Mouse (Mus musculus): ENCODE measurements around the gene Cited4. TPM values are rescaled to one million over a fixed set of nuclear protein-coding genes. Genes with fewer than 3 reads are reported as not detected.

Gene Cited4
- total RNA-seq (2014; fragmentation: Nextera tagmentation) (4.4 TPM in 2 replicates), total RNA-seq (2017) (2.1 and 2.4 TPM in 2 replicates)

DNA sequence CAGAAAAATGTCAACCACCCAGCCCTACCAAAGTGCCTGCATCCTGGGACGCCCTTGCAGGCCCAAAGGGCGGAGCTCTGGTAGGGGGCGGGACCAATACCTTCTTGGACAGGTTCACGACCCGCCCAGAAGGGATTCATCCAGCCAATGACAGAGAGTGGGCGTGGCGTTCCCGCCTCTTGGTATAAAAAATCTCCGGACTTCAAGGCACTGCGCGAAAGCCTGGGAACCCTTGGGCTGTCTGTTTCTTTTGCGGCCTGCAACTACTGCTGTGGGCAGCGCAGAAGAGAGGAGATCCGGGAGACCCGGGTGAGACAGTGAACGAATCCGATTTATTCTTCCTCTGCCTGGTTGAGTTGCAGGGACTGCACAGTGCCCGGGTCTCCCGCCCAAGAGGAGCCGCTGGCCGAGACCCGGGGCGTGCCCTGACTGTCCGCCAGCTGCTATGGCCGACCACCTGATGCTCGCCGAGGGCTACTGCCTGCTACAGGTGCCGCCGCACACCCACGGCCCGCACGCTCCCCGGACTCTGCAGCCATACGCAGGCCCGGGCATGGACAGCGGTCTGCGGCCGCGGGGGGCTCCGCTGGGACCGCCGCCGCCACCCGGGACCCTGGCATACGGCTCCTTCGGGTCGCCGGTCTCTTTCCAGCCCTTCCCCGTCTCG is at the start of gene Cited4:
TSS of gene Cited4 (plus strand) at position 215 of the 667 bp plus-strand sequence.
- ATAC-seq (replicated peaks; ENCODE audit: poor library complexity, severe bottlenecking) = peak; percentile 83

GRCm38 (mm10) chr4:120627728-120628127 is 38.6 kb upstream of the Cited4 start:
- no peak for ATAC-seq (replicated peaks; ENCODE audit: poor library complexity, severe bottlenecking)

GRCm38 (mm10) chr4:120630218-120630931 is 36.0 kb upstream of the Cited4 start:
- no peak for ATAC-seq (replicated peaks; ENCODE audit: poor library complexity, severe bottlenecking)

DNA sequence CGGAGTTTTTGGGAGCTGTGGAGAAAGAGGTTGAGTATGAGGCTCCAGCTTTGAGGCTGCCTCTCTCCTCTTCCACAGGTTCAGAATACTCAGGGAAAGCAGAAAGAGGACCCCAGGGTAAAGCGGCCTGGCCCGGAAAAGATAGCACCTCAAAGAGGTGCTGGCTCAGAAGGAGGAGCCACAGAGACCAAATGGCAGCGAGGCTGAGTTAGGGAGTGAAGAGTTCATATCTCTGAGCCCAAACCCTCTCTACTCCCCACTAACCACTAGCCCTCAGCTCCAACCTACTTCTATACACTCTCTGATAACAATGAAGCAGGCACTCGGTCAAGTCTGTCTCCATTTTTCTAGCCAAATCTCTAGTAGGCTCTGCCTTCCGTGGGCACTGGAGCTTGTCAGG is 34.5 kb upstream of the Cited4 start:
- no peak for ATAC-seq (replicated peaks; ENCODE audit: poor library complexity, severe bottlenecking)

DNA sequence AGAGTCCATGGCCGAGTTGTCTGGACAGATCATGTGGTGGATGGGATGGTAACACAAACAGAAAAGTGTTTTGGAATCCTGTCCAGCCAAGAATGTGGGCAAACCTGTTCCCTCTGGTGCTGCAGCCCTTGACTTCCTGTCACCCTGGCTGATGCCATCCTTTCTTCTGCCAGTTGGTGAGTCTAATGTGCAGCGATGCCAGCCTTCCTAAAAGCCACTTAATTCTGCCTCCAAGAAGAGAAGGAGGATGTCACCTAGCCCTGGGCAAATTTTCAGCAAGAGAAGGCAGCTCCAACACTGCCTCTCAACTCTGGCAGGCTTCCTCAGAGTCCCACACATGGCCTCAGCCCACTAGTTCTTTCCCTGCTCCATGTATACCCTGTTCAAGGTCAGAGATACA is 31.0 kb upstream of the Cited4 start:
- no peak for ATAC-seq (replicated peaks; ENCODE audit: poor library complexity, severe bottlenecking)

DNA sequence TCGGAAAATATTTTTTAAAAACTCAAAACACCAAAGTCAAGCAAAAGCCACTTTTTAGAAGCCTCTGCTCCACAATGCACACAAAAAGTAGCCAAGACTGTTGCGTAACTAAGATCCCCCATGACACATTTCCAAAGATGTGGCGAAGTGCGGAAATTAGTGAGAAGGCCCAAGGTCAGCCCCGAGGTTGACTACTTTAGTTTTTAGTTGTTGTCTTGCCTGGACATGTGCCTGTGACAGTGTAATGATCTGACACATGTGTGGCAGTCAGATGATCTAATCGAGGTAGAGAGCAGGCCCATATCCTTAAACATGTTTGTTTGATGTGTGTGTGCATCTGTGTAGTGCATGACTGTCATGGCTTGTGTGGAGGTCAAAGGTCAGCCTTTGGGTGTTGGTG is 24.4 kb upstream of the Cited4 start:
- no peak for ATAC-seq (replicated peaks; ENCODE audit: poor library complexity, severe bottlenecking)

DNA sequence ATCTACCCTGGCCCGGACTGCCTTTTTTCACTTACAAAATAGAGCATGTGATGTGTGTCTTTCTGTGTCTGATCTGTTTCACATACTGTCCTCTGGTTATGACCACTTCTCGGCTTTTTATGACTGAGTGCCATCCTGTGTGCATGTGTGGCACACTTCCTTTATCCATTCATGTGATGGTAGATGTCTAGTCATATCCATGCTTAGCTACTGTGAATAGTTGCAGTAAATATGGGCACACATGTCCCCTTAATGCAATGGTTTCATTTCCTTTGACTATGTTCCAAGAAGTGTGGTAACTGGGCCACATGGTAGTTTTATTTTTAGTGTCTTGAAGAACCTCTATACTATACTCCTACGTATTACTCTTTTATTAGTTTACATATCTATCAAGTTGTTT is 22.5 kb upstream of the Cited4 start:
- peak; percentile 96 for ATAC-seq (replicated peaks; ENCODE audit: poor library complexity, severe bottlenecking)

- ATAC-seq (replicated peaks; ENCODE audit: poor library complexity, severe bottlenecking) = peak; percentile 38
These were observed 16.8 kb upstream of the Cited4 start for GRCm38 (mm10) chr4:120649369-120650207.

- no peak for ATAC-seq (replicated peaks; ENCODE audit: poor library complexity, severe bottlenecking)
These were observed 16.2 kb upstream of the Cited4 start for GRCm38 (mm10) chr4:120650208-120650592.

GRCm38 (mm10) chr4:120655898-120656297 is 10.5 kb upstream of the Cited4 start:
- no peak for ATAC-seq (replicated peaks; ENCODE audit: poor library complexity, severe bottlenecking)

- peak; percentile 87 for ATAC-seq (replicated peaks; ENCODE audit: poor library complexity, severe bottlenecking)
These were observed 5.9 kb upstream of the Cited4 start for GRCm38 (mm10) chr4:120660485-120660884.

DNA sequence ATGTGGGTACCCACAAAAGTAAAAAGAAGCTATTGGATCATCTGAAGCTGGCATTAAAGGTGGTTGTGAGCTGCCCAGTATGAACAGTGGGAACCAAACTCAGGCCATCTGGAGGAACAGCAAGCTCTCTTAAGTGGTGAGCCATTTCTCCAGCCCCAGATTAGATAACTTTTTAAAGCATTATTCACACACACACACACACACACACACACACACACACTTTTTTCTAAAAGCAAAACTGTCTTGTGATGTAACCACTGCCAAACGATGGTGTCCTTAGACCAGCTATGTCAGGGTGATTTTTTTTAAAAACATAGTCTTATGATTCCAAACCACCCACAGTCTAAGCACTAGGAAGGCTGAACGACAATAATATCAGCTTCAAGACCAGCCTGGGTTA is 1.8 kb upstream of the Cited4 start:
- ATAC-seq (replicated peaks; ENCODE audit: poor library complexity, severe bottlenecking) = no peak

DNA sequence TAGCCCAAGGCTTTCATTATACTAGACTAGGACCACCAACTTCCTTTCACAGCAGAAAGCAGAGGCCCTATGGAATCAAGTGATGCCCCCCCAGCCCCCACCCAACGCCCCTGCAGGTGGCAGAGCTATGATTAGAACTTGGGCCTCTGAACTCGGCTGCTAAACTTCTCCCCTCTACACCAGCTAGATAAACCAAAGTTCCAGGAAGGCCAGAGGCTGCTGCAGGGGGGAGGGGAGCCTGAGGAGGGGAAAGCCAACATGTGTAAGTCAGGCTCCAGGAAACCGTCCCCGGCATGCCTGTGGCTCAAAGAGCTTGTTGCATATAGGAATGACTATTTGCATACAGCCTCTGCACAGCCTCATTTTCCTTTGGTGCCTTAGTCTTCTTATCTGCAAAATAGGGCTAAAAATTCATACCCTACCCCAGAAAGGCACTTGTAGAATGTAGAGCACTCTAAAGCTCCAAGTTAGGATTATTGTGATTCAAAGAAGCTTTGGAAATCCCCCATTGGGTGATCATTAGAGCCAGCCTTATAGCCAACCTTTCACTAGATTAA is 1.1 kb upstream of the Cited4 start:
- no peak for ATAC-seq (replicated peaks; ENCODE audit: poor library complexity, severe bottlenecking)

DNA sequence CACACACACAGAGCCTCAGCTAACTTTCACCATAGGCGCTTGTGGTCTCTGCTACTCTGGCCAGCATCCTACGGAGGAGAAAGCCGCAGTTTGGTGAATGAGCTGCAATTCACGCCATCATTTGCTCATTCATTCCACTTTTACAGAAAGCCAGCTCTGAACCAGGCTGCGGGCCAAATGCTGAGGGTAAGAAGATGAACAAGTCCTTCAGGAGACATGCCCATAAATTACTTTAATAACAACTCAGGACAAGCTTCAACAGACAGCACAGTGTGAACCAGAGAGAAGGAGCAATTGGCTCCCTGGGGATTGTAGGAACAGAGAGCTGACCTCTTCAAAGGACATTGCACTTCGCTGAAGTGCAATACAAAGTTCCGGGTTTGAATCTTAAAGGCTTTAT is 590 bp upstream of the Cited4 start:
- ATAC-seq (replicated peaks; ENCODE audit: poor library complexity, severe bottlenecking) = no peak

- peak; percentile 14 for ATAC-seq (replicated peaks; ENCODE audit: poor library complexity, severe bottlenecking)
These were observed 701 bp downstream of the Cited4 start for GRCm38 (mm10) chr4:120667045-120667501.

- ATAC-seq (replicated peaks; ENCODE audit: poor library complexity, severe bottlenecking) = peak; percentile 0; the same call in 1 of the 2 replicates
These were observed 1.2 kb downstream of the Cited4 start for GRCm38 (mm10) chr4:120667555-120667954.

DNA sequence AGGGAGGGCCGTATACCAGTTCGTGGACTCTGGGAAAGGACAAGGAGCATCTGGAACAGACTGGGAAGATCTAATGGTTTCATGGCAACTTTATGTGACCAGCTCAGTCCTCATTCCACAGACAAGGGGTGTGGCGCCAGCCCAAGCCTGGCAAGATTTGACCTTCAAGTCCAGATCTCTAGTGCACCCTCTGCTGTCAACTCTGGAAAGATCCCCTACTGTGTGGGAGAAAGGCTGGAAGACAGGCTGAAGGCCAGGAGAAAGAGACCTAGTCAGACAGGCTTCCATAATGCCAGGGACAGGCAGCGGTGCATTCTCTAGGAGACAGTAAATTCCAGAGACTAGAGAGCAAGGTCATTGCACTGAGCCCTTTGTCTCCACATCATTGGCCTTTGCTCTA is 2.2 kb downstream of the Cited4 start:
- ATAC-seq (replicated peaks; ENCODE audit: poor library complexity, severe bottlenecking) = no peak

DNA sequence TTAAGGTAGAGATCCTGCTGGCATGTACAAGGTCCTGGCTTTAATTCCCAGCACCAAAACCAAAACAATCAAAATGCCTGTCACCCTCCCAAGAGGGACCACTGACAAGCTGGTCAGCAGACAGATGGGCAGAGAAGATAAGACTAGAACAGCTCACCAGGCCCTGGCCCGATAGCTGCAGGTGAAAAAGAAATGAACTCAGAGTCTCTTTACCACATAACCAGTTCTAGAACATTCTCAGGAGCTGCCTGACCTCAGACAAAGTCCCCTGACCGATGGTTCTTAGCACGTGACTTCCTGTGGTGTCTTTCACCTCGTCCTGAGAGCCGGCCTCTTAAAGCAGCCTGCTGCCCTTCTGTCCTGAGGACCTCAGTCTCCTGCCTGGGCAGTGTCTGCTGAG is 3.2 kb downstream of the Cited4 start:
- no peak for ATAC-seq (replicated peaks; ENCODE audit: poor library complexity, severe bottlenecking)

DNA sequence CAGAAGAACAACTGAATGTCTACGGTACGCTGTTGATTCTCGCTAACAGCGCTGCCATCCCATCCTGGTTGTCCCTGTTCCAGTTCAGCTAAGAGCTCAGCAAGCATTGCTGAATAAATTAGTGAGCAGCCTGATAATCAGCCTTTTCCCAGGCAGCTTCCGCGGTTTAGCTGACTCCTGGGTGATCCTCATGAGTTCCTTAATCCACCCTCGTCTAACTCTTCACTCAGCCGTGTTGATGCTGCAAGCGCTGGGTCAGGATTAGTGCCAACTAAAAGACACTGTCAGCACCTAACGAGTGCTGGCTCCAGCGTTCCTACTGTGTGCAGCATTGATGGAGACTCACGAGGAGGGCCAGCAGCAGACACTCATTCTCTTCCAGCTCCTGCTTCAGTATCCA is 4.7 kb downstream of the Cited4 start:
- no peak for ATAC-seq (replicated peaks; ENCODE audit: poor library complexity, severe bottlenecking)

- no peak for ATAC-seq (replicated peaks; ENCODE audit: poor library complexity, severe bottlenecking)
These were observed 7.2 kb downstream of the Cited4 start for GRCm38 (mm10) chr4:120673606-120674005.

All from granulocyte monocyte progenitor cell, adult 5-6 weeks (primary cell).